Mouse (Mus musculus) forebrain, embryonic 15.5 days (tissue): Measurements from ENCODE around the gene Aig1. TPM values are rescaled to one million over a fixed set of nuclear protein-coding genes. Genes with fewer than 3 reads are reported as not detected.

ENCODE experiments used
- ATAC-seq: fragments of 200-750 bp; cut with Nextera tagmentation; replicated peaks from 2 replicates; pipeline ENCODE4 v1.8.0; 2017; ENCODE audit warnings: mild to moderate bottlenecking, moderate TSS enrichment, moderate library complexity
- H3K27ac ChIP-seq: fragments of 300-500 bp; sonication (generic); replicated peaks from 2 replicates; pipeline ENCODE4 v1.5.1; 2015; ENCODE audit warnings: mild to moderate bottlenecking, inconsistent platforms
- H3K27me3 ChIP-seq: fragments of 300-500 bp; sonication (generic); 2 replicates; pipeline ENCODE4 v1.6.1; 2015; ENCODE audit warnings: inconsistent platforms
- H3K36me3 ChIP-seq: fragments of 300-500 bp; sonication (generic); 2 replicates; pipeline ENCODE4 v1.6.1; 2015; ENCODE audit warnings: mild to moderate bottlenecking, inconsistent platforms
- H3K4me1 ChIP-seq: fragments of 300-500 bp; sonication (generic); 2 replicates; pipeline ENCODE4 v1.6.1; 2015; ENCODE audit warnings: inconsistent platforms
- H3K4me2 ChIP-seq: fragments of 300-500 bp; sonication (generic); replicated peaks from 2 replicates; pipeline ENCODE4 v1.6.1; 2015; ENCODE audit warnings: mild to moderate bottlenecking, inconsistent platforms
- H3K4me3 ChIP-seq: fragments of 300-500 bp; sonication (generic); 2 replicates; pipeline ENCODE4 v1.5.1; 2015; ENCODE audit warnings: mild to moderate bottlenecking, inconsistent platforms
- H3K9ac ChIP-seq: fragments of 300-500 bp; sonication (generic); replicated peaks from 2 replicates; pipeline ENCODE4 v1.6.1; 2015; ENCODE audit warnings: mild to moderate bottlenecking, inconsistent platforms
- H3K9me3 ChIP-seq: fragments of 300-500 bp; sonication (generic); 2 replicates; pipeline ENCODE4 v1.6.1; 2016; ENCODE audit warnings: inconsistent platforms
- WGBS: fragments of 180-500 bp; shearing (Covaris S2); methylation state at CpG from one replicate; pipeline ENCODE4 v1.1.7; 2015; ENCODE audit warnings: mixed read lengths; 5-methylcytosine and 5-hydroxymethylcytosine counted together
- polyA plus RNA-seq: library from polyadenylated mRNA; unstranded; fragments of >200 nt; fragmentation: Nextera tagmentation; extraction: Ambion mirVana; gene quantifications from 2 replicates; pipeline ENCODE4 v1.2.1, GENCODE M21; 2015

Gene Aig1
- polyA plus RNA-seq, 1 experiment from 2014 or later, result 71.5 TPM

DNA sequence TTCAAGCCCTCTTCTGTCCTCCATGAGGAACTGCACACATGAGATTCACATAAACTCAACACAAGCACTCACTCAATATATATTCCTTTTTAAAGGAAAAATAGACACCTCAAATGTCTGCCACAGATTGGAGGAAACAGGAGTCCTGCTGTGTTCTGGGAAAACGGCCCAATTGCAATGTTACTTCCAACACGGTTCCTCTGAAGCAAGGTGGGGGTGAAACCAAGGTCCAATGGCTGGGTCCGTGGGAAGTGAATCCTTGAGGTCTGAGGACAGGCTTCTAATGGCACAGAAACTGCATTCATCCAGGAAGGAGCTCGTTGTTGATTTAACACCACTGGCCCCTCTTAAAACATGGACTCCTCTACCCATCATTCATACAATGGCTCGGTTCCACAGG lies 67.5 kb downstream of the Aig1 start:
- 94% methylated on average over 5 of the region's 5 CpGs for WGBS

DNA sequence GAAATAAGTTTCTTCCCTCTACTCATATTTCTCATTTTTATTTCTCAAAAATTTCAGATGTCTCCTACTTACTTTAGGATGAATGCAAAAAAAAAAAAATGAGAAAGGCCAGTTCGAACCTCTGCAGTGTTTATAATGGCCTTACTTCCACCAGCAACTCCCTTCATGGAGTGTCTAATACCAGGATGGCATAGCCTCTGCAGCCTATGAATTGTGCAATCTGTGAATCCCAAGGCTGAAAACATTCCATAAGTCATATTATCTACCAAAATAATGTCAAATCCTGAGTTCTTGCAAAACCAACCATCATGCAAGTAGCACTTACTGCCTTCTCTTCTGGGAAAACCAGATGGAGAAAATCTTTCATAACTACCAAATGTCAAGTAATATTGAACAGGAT lies 75.3 kb downstream of the Aig1 start:
- 98% methylated on average over 1 of the region's 1 CpGs for WGBS
- H3K4me1 ChIP-seq, result no peaks in the 10 kb centered on the region
- no peaks in the 10 kb centered on the region for H3K36me3 ChIP-seq
- H3K4me2 ChIP-seq, result no peak overlapping the region
- H3K9me3 ChIP-seq, result no peaks in the 10 kb centered on the region
- no peak overlapping the region for H3K9ac ChIP-seq
- no peak overlapping the region for H3K4me3 ChIP-seq
- no peak overlapping the region for H3K27ac ChIP-seq
- no peak for ATAC-seq
- no peaks in the 10 kb centered on the region for H3K27me3 ChIP-seq

More for the DNA sequence above, 67.5 kb downstream of the Aig1 start:
- Histone ChIP-seq H3K4me3 (no peak overlapping the region), H3K4me2 (no peak overlapping the region), H3K9ac (no peak overlapping the region), H3K27ac (no peak overlapping the region), H3K4me1 (no peaks in the 10 kb centered on the region), H3K36me3 (peaks cover 8% of the 10 kb centered on the region), H3K27me3 (no peaks in the 10 kb centered on the region), H3K9me3 (no peaks in the 10 kb centered on the region)
- no peak for ATAC-seq

DNA sequence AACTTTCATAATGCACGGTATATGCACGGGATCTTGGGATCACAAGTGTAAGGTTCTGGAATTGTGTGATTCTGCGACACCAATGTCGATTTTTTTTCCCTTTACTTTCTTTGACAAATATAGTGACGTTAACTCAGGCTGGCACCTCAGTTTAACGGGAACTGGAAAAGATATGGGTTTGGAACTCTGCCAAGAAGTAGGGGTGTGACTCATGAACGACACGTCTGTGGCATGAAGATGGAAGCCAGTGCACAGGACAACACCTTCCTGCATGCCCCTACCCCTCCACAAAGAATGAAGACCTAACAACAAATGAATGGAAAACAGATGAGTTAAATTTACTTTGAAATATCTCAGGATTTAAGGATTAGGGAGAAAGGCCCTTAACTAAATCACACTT lies 76.0 kb downstream of the Aig1 start:
- Histone ChIP-seq H3K9ac (no peak overlapping the region), H3K27me3 (no peaks in the 10 kb centered on the region), H3K9me3 (no peaks in the 10 kb centered on the region), H3K36me3 (no peaks in the 10 kb centered on the region), H3K27ac (no peak overlapping the region), H3K4me1 (no peaks in the 10 kb centered on the region), H3K4me3 (no peak overlapping the region), H3K4me2 (no peak overlapping the region)
- 79% methylated on average over 8 of the region's 8 CpGs for WGBS
- no peak for ATAC-seq

DNA sequence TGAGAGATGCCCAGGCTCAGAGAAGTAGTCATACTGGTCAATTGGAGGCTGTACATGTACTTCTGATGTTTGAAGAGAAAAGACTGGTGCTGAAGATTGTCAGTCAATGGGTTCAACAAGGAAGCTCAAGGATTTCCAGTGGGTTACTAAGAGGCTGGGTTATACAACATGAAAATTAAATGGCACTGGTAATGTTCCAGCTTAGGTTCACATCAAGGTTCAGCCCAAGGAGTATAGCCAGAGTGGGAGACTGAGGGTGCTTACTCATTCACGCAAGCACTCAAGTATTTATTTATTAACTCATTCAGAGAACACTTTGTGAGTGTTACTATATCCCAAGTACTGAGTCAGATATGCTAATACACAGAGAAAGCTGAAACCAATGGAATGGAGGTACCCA lies 79.2 kb downstream of the Aig1 start:
- WGBS, result 96% methylated on average over 1 of the region's 1 CpGs
- Histone ChIP-seq H3K9ac (no peak overlapping the region), H3K4me2 (no peak overlapping the region), H3K9me3 (no peaks in the 10 kb centered on the region), H3K27ac (no peak overlapping the region), H3K36me3 (no peaks in the 10 kb centered on the region), H3K4me3 (no peak overlapping the region), H3K4me1 (no peaks in the 10 kb centered on the region), H3K27me3 (no peaks in the 10 kb centered on the region)
- no peak for ATAC-seq

DNA sequence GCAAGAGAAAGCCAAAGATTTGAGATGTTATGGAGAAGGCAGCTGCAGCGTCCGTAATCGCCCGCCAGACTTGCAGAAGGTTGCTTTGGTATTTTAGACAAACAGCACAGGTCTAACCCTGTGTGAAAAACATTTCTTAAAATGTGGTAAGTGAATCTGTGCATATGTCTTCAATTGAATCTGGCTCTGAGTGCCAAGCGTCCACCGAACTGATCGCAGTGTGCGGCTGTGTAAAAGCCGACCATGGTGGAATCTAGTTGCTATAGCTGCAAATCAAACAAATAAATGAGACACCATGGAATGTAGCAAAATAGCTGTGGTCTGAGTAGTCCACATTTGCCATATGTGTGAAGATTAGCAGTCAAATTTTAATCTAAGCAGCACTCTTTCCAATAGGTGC lies 80.7 kb downstream of the Aig1 start:
- 94% methylated on average over 9 of the region's 9 CpGs for WGBS
- H3K9ac ChIP-seq, result no peak overlapping the region
- no peaks in the 10 kb centered on the region for H3K27me3 ChIP-seq
- H3K27ac ChIP-seq, result no peak overlapping the region
- H3K4me3 ChIP-seq, result no peak overlapping the region
- no peak overlapping the region for H3K4me2 ChIP-seq
- no peaks in the 10 kb centered on the region for H3K36me3 ChIP-seq
- ATAC-seq, result no peak
- no peaks in the 10 kb centered on the region for H3K9me3 ChIP-seq
- H3K4me1 ChIP-seq, result no peaks in the 10 kb centered on the region

DNA sequence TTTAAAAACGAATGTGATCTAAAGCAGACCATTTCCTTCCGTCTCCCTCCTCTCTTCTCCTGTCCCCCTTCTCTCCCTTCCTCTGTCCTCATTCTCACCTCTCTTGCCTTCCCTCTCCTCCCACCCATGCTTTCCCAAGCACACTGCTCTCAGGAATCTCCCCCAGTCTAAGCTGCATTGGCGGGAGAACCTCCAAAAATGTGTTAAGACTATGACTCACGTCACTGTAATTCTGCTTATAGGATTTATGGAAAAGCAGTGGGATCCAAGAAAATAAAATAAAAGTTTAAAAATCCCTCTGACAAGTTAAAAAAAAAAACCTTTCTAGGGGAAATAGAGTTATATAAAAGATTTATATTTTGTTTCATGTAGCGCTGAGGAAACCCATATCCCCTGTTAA lies 86.0 kb downstream of the Aig1 start:
- no peaks in the 10 kb centered on the region for H3K27me3 ChIP-seq
- no peak overlapping the region for H3K4me3 ChIP-seq
- no peaks in the 10 kb centered on the region for H3K36me3 ChIP-seq
- no peaks in the 10 kb centered on the region for H3K9me3 ChIP-seq
- ATAC-seq, result no peak
- H3K27ac ChIP-seq, result no peak overlapping the region
- WGBS, result 95% methylated on average over 5 of the region's 5 CpGs
- H3K4me1 ChIP-seq, result no peaks in the 10 kb centered on the region
- no peak overlapping the region for H3K4me2 ChIP-seq
- H3K9ac ChIP-seq, result no peak overlapping the region

DNA sequence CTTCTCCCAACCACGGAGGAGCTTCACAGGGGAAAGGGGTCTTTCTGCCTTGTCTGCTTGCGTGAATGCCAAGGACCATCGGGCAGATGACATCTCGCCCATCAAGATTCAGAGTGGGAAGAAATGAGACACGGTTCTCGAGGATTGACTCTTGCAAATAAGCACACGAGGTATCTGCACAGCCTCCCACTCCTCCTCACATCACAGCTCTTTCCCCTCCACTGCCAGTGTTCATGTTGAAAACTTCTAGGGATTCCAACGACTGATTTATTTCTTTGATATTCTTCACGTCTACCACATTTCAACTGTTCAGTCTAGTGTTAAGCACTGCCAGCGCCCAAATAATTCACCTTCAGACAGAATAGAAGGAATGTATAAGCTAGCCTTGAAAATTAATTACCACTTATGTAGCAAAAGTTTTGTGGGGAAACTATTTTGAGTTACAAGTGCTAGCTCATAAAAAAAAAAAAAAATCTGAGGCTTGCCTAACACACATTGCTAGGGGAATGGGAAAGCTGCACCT lies 86.5 kb downstream of the Aig1 start:
- Histone ChIP-seq H3K4me3 (no peak overlapping the region), H3K27ac (no peak overlapping the region), H3K27me3 (no peaks in the 10 kb centered on the region), H3K36me3 (no peaks in the 10 kb centered on the region), H3K4me1 (no peaks in the 10 kb centered on the region), H3K4me2 (no peak overlapping the region), H3K9me3 (no peaks in the 10 kb centered on the region), H3K9ac (no peak overlapping the region)
- 90% methylated on average over 10 of the region's 10 CpGs for WGBS
- ATAC-seq, result no peak

DNA sequence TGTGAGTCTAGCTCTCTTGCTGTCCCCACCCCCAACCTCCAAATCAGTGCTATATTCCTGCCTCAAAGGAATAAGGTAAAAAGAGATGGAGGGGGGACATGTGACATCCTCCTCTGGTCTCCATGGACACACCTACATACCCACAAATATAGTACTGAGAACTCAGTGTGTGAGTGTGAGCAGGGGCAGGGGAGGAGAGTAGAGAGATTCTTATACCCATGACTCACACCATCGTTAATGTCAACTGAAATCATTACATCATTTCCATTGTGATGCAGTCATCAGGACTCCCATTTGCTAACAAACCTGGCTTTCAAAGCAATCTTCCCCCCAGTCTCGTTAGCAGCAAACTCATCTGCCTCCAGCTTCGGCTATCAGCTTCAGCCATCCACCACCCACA lies 92.8 kb downstream of the Aig1 start:
- no peak overlapping the region for H3K4me2 ChIP-seq
- no peaks in the 10 kb centered on the region for H3K27me3 ChIP-seq
- no peak for ATAC-seq
- H3K9ac ChIP-seq, result no peak overlapping the region
- H3K4me1 ChIP-seq, result no peaks in the 10 kb centered on the region
- H3K36me3 ChIP-seq, result no peaks in the 10 kb centered on the region
- WGBS, result 27% methylated on average over 3 of the region's 3 CpGs
- H3K27ac ChIP-seq, result no peak overlapping the region
- no peak overlapping the region for H3K4me3 ChIP-seq
- H3K9me3 ChIP-seq, result no peaks in the 10 kb centered on the region

DNA sequence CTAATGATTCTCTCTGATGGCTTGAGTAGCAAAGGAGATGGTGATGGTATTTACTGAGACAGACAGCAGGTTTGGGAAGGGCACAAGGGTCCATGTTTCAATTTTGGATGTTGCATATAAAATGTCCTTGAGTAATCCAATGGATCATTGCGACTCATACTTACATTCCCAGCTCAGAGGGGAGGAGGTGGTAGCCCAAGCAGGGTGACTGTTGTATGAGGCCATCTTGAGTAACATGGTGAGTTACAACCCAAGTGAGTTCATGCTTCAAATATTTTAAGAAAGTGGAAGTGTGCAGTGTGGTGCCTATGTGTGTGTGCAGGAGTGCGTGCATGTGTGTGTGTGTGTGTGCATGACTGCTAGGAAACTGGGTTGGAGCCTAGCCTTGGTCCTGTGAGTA lies 93.4 kb downstream of the Aig1 start:
- no peak for ATAC-seq
- 100% methylated on average over 2 of the region's 2 CpGs for WGBS
- no peak overlapping the region for H3K4me2 ChIP-seq

DNA sequence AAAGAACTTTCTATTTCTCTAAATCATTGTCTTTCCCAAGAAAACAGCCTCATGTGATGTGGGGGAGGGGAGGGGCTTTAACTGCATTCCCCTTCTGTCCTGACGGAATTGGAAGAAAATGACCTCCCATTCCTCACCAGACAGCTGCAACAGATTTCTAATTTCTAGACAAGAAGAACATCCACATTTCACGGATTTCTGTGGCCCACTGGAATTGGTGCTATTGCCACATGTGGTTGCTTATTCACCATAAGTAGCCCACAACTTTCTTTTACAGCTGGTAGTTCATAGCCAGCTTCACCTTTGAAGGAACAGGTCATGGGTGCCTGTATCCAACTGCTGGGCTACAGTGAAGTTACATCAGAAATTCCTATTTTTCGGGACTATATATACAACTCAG lies 93.9 kb downstream of the Aig1 start:
- Histone ChIP-seq H3K9ac (no peak overlapping the region), H3K27ac (no peak overlapping the region), H3K4me3 (no peak overlapping the region), H3K4me2 (no peak overlapping the region), H3K36me3 (no peaks in the 10 kb centered on the region), H3K4me1 (no peaks in the 10 kb centered on the region), H3K9me3 (no peaks in the 10 kb centered on the region), H3K27me3 (no peaks in the 10 kb centered on the region)
- ATAC-seq, result no peak
- 92% methylated on average over 3 of the region's 3 CpGs for WGBS

More for the DNA sequence above, 93.4 kb downstream of the Aig1 start:
- Histone ChIP-seq H3K9ac (no peak overlapping the region), H3K27ac (no peak overlapping the region), H3K36me3 (no peaks in the 10 kb centered on the region), H3K27me3 (no peaks in the 10 kb centered on the region), H3K4me3 (no peak overlapping the region), H3K4me1 (no peaks in the 10 kb centered on the region), H3K9me3 (no peaks in the 10 kb centered on the region)

DNA sequence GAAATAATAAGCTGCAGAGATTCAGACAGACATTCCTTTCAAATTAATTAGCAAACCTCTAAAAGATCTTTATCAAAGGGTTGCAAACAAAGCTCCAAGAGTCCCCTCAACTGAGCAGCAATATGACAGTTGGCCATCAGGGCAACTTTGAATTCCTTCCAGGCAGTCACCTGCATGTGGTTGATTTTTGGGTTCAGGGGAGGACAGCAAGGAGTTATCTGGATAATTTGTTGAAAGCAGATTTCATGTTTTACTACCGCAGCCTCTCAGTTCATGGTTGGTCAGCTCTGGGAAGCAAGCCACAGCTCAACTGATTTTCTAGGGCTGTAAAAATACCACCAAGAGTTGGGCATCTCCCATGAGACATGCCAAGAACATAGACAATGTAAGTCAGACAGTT lies 98.1 kb downstream of the Aig1 start:
- Histone ChIP-seq H3K4me3 (no peak overlapping the region), H3K9me3 (no peaks in the 10 kb centered on the region), H3K9ac (no peak overlapping the region), H3K27ac (no peak overlapping the region), H3K36me3 (no peaks in the 10 kb centered on the region), H3K4me2 (no peak overlapping the region), H3K4me1 (no peaks in the 10 kb centered on the region), H3K27me3 (no peaks in the 10 kb centered on the region)
- WGBS, result 89% methylated on average over 1 of the region's 1 CpGs
- ATAC-seq, result no peak

DNA sequence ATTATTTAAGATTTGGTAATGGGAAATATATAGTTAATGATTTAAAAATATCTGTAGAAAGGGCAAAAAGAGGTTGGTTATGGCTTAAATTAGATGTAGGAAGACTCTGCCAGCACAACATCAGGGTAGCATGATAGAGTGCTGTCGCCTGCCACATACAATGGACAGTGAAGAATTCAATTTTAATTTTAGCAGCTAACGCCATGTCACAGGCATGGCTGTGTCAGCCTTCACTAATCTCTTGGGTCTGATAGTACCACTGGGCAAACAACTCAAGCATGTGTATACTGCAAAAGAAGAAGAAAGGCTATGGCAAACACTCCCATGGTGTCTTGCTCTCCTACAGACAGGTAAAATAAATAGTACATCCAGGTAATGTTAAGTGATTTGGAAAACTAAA lies 99.0 kb downstream of the Aig1 start:
- Histone ChIP-seq H3K27me3 (no peaks in the 10 kb centered on the region), H3K4me1 (no peaks in the 10 kb centered on the region), H3K9me3 (no peaks in the 10 kb centered on the region), H3K4me3 (no peak overlapping the region), H3K9ac (no peak overlapping the region), H3K36me3 (no peaks in the 10 kb centered on the region), H3K27ac (no peak overlapping the region), H3K4me2 (no peak overlapping the region)
- WGBS, result 92% methylated on average over 2 of the region's 2 CpGs
- ATAC-seq, result no peak

DNA sequence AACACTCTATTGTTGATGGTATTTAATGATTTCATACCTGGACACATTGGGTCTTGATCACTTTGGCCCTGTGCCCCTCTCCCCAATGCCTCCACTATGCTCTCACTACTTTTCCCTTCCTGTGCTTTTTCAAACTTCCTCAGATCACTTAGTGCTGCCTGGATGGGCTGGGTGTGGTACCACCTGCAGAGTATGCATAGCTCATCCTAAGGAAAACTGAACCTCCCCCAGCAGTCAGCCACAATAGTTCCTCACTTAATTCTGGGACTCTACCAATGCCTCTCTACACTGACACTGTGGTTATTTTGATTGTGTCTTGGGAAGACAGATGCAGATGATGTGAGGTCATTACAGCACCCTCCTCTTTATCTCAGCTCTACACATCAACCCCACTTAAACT lies 99.9 kb downstream of the Aig1 start:
- Histone ChIP-seq H3K27me3 (no peaks in the 10 kb centered on the region), H3K9ac (no peak overlapping the region), H3K4me3 (no peak overlapping the region), H3K4me2 (no peak overlapping the region), H3K27ac (no peak overlapping the region), H3K4me1 (no peaks in the 10 kb centered on the region), H3K9me3 (no peaks in the 10 kb centered on the region), H3K36me3 (no peaks in the 10 kb centered on the region)
- no peak for ATAC-seq
